Mouse (Mus musculus) spleen, adult 18-20 months (tissue): ENCODE results near the gene Actn4.

Experiments used
- DNase-seq, 2 experiments: peaks; one replicate each; pipeline ENCODE4 v3.0.0; 2022; ENCODE audit warnings: mixed read lengths in 2 of 2

The Actn4 gene

GRCm38 (mm10) chr7:28949298-28949697 is 12.8 kb downstream of the Actn4 start:
- no peak for DNase-seq

DNA sequence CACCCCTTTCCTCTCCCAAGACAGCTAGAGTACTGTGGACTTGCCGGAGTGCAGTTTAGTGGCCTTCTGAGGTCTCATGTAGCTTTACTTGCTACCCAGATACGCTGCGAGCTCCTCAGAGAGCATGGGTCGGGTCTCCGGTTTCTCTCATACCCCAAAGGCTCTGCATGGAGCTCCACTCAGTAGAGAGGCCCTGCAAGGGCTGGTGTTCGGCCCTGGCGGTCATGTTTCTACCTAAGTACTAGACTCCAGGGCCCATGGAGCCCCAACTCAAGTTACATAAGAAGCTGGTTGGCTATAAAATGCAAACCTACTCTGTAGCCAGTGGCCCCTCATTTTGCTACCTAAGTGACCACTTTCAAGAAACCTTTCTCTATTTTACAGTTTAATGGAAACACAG is 13.4 kb downstream of the Actn4 start:
- no peak for DNase-seq

DNA sequence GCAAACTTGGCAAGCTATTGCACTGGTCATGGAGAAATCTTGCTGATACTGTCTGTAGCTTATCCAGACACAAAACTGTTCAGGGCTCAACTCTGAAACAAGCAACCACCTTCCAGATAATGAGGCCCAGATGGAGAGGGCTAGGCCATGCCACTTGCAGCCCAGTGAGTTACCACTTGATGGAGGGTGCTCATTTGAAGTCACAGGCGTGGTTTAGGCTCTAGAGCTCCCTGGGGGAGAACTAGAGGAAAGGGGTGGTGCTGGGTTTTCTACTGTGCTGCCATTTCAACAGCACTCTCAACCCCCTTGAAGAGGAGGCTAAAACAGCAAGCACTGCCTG is 15.9 kb downstream of the Actn4 start:
- DNase-seq: no peak

- DNase-seq: no peak
Measured at GRCm38 (mm10) chr7:28945416-28946270, 16.5 kb downstream of the Actn4 start.

DNA sequence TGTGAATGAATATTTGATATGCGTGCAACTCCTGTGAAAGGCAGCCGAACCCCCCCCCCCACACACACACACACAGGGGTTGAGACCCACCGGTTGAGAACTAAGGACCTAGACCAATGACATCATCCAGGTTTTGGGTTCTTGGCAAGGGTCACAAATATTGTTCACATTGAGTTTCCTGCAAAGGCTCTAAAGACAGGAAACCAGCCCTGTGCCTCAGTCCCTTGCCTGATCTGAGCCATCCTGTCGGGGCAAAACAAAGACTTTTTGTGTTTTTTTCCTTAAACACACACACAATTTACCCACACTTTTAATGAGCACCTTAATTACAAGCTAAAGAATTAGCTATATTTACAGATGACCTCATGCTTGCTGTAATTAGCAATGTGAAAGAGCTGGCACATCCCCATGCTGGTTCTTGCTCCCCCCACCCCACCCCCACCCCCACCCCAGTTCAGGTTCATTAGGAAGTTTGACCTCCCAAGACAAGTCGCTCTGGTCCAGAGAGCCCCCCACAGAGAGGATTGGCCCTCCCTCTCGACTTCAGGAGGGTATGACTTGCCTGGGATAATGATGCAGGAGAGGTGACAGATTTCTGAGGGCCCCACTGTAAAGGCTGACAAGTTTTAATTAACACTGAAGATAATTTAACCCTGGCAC is 17.3 kb downstream of the Actn4 start:
- DNase-seq: no peak

- no peak for DNase-seq
Measured at GRCm38 (mm10) chr7:28943451-28944180, 18.5 kb downstream of the Actn4 start.

DNA sequence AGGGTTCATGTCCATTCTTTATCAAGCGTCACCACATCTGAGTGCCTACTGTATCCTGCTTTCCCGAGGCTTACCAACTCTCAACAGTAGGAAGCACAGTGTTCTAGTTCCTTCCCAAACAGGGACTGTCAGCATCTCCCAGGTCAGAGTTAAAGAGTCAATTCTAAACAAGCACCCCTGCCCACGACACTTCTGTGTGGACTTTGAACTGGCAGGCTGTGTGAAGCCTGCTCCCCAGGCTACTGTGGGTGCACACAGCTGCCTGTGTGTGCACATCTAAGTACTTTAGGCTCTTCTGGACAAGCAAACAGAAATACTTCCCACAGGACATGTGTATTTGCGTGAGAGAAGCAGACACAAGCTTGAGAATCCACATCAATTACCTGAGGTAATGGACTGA is 20.6 kb downstream of the Actn4 start:
- DNase-seq: no peak

- no peak for DNase-seq
Measured at GRCm38 (mm10) chr7:28941129-28941528, 21.0 kb downstream of the Actn4 start.

DNA sequence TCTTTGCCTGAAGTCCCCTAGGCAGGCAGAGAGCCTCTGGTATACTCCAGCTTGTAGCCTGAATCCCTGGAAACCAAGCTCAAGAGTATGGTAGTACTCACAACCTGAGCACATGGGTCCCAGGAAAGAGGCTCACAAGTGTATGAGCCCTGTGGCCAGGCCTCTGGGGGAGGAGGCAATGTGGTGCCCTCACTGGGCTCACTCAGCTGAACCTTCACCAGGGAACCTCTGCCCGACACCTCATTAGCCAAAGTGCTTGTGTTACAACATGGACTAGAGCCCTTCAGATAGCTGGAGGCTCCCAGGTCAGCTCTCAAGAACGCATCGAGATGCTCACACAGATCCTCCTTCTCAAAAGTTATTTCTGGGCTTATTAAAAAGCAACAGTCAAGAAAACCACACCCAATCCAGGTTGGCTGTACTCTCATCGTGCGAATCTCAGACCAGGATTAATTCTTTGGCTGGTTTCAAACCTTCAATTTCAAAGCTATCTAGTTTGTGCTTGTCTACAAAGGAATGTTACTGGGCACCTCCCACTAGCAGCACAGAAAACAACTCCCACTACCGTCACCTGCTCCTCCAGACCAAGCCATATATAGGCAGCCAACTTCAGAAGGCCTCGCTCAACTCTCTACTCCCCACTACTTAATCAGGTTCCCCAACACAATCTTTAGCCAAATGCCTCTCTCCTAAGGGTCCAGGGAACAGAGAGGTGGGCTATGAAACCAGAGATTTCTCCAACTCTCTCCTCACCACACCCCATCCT is 22.5 kb downstream of the Actn4 start:
- no peak for DNase-seq

- DNase-seq: no peak
Measured at GRCm38 (mm10) chr7:28938654-28939053, 23.5 kb downstream of the Actn4 start.

- no peak for DNase-seq
Measured at GRCm38 (mm10) chr7:28936787-28937186, 25.4 kb downstream of the Actn4 start.

GRCm38 (mm10) chr7:28933825-28934224 is 28.3 kb downstream of the Actn4 start:
- DNase-seq: no peak

- no peak for DNase-seq
Measured at GRCm38 (mm10) chr7:28932421-28933041, 29.6 kb downstream of the Actn4 start.

DNA sequence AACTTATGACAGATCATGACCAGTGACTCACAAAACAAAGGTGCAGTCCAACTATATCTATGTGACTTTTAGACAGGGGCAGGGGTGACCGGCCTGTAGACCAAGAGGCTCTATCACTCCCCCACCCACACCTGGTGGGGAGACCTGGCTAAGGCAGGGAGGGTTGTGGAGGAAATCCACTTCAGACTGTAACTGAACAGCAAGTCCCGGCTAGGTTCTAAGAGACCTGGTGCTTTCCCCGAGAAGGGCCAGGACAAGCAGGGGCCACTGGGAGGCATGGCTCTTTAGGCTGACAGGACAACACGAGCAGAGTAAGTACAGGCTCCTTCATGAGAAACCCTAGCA is 30.5 kb downstream of the Actn4 start:
- DNase-seq: no peak

DNA sequence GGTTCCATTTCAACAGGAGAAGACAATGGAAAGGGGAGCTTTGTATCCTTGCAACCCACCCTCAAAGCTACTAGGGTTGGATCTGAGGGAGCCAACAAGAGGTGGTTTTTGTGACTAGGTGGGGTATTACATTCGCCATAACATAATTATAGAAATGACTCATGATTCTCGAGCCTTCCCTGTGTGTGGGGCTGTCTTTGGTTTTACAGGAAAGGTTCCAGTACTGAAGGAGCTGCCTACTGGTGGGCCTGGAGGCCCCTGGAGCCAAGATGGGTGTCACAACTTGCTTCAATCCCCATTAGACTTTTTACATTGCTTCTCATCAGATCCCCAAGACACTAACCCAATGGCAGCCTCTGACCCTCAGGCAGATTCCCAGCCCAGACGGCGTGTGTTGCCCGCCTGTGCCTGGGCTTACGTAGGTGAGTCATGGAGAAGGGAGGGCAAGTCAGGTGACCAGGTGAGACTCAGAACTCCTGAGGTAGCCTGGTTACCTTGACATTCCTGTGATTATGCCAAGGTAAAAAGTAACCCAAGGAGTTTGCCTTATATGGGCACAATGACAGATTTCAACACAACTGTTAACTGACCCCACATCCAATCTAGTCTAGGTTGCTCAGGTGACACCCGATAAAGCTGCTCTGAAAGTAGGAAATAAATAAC is 31.0 kb downstream of the Actn4 start:
- DNase-seq: no peak

GRCm38 (mm10) chr7:28930320-28931031 is 31.7 kb downstream of the Actn4 start:
- DNase-seq: no peak

- DNase-seq: no peak
Measured at GRCm38 (mm10) chr7:28929381-28929780, 32.8 kb downstream of the Actn4 start.

- DNase-seq: no peak
Measured at GRCm38 (mm10) chr7:28926172-28926571, 36.0 kb downstream of the Actn4 start.

GRCm38 (mm10) chr7:28925317-28925716 is 36.8 kb downstream of the Actn4 start:
- DNase-seq: no peak

GRCm38 (mm10) chr7:28924802-28925201 is 37.3 kb downstream of the Actn4 start:
- DNase-seq: no peak

GRCm38 (mm10) chr7:28923865-28924291 is 38.3 kb downstream of the Actn4 start:
- no peak for DNase-seq
